Mouse (Mus musculus): ENCODE measurements around the gene Ankrd63.

DNA sequence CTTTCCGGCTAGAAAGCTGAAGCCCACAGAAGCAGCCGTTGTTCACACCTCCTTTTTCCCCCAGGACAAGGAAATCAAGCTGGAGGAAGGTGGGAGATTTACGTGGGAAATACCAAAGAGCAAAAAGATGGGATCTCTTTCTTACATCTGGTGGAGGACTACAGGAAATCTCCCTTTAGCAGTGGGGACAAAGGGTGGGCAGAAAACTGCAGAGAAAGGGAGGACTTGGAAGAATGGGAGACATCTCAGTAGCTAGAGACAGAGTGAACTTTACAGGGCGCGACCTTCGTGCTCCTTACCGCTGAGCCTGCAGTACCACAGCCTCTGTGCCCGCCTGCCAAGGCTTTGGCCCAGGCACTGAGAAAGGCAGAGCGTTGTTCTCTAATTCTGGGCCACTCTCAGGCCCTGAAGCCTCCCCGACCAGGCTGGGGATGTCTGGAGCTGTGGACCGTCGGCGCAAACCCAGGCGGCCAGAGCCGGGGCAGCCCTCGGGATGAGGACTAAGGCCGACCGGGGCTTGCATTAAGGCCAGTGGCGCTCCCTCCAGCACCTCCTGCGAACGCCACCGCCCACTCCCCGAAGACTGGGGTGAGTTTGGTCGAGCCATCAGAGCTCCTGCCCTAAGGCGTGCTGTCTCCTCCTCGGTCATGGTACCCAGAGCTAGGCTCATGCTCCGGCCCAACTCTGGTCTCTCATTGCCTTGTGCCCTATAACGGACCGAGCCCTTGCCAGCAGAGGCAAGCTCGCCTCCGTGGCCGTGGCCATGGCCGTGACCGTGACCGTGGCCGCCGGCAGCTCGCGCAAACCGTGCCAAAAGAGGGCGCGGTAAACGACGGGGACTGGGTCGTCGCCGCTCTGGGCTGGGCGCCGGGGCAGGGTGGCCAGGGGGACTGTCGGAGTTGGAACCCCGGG is 1.5 kb downstream of the Ankrd63 start:
- no peak for TF ChIP-seq CHD2 (IDR thresholded peaks at IDR 0.05; ENCODE audit: low read depth, low read length)
- TF ChIP-seq HCFC1 (IDR thresholded peaks at IDR 0.05; ENCODE audit: borderline replicate concordance, insufficient read depth, low read length), result no peak
- TF ChIP-seq ZC3H11A (IDR thresholded peaks at IDR 0.05; ENCODE audit: borderline replicate concordance, low read depth, low read length), result no peak
- no peak for TF ChIP-seq ZNF384 (IDR thresholded peaks at IDR 0.05; ENCODE audit: low read depth, low read length)
- TF ChIP-seq MAFK (IDR thresholded peaks at IDR 0.05; ENCODE audit: insufficient read depth, low read depth, low read length), result no peak
